Mouse (Mus musculus) heart, embryonic 14.5 days (tissue): Measurements from ENCODE around the gene Csmd2. TPM values are rescaled to one million over a fixed set of nuclear protein-coding genes. Genes with fewer than 3 reads are reported as not detected.

Experiments used
- ATAC-seq: fragments of 200-750 bp; cut with Nextera tagmentation; 2 replicates; pipeline ENCODE4 v1.8.0; 2017; ENCODE audit warnings: low read depth, moderate TSS enrichment; ENCODE audit not compliant: insufficient number of reproducible peaks, insufficient read depth, low FRiP score
- H3K27ac ChIP-seq, 2 experiments: fragments of 200-500 bp in 1 of 2; fragments of 300-500 bp in 1 of 2; sonication (generic) in 1 of 2; replicated peaks in 1 of 2; 2 replicates each; pipeline ENCODE4 v1.5.1; 2012 to 2014; ENCODE audit warnings: low read depth in 2 of 2, low read length in 2 of 2, control low read depth in 1 of 2, mild to moderate bottlenecking in 1 of 2, mixed read lengths in 1 of 2; ENCODE audit not compliant: control insufficient read depth in 1 of 2, insufficient read depth in 1 of 2
- H3K27me3 ChIP-seq: fragments of 300-500 bp; sonication (generic); 2 replicates; pipeline ENCODE4 v1.6.1; 2014; ENCODE audit warnings: mild to moderate bottlenecking, low read length, control low read depth; ENCODE audit not compliant: control insufficient read depth, insufficient read depth
- H3K36me3 ChIP-seq: fragments of 300-500 bp; sonication (generic); 2 replicates; pipeline ENCODE4 v1.6.1; 2014; ENCODE audit warnings: mild to moderate bottlenecking, control low read depth, low read length, mixed read lengths; ENCODE audit not compliant: control insufficient read depth, insufficient read depth
- H3K4me1 ChIP-seq, 2 experiments: fragments of 200-500 bp in 1 of 2; fragments of 300-500 bp in 1 of 2; sonication (generic) in 1 of 2; 2 replicates each; pipeline ENCODE4 v1.6.1; 2012 to 2014; ENCODE audit warnings: low read length in 2 of 2, control low read depth in 1 of 2, mixed read lengths in 1 of 2; ENCODE audit not compliant: control insufficient read depth in 2 of 2, insufficient read depth in 2 of 2
- H3K4me2 ChIP-seq: fragments of 300-500 bp; sonication (generic); 2 replicates; pipeline ENCODE4 v1.6.1; 2014; ENCODE audit warnings: mild to moderate bottlenecking, low read length
- H3K4me3 ChIP-seq, 2 experiments: fragments of 200-500 bp in 1 of 2; fragments of 300-500 bp in 1 of 2; sonication (generic) in 1 of 2; 2 replicates each; pipeline ENCODE4 v1.5.1; 2012 to 2014; ENCODE audit warnings: low read length in 2 of 2, mild to moderate bottlenecking in 2 of 2, control low read depth in 1 of 2, low read depth in 1 of 2, moderate library complexity in 1 of 2; ENCODE audit not compliant: control insufficient read depth in 1 of 2, insufficient read depth in 1 of 2
- H3K9ac ChIP-seq: fragments of 300-500 bp; sonication (generic); 2 replicates; pipeline ENCODE4 v1.6.1; 2014; ENCODE audit warnings: mild to moderate bottlenecking, low read length
- H3K9me3 ChIP-seq: fragments of 300-500 bp; sonication (generic); 2 replicates; pipeline ENCODE4 v1.6.1; 2016; ENCODE audit warnings: low read length, control low read depth; ENCODE audit not compliant: control insufficient read depth
- WGBS: fragments of 180-500 bp; shearing (Covaris S2); extraction: QIAGEN DNeasy Blood & Tissue Kit; methylation state at CpG from one replicate; pipeline ENCODE4 v1.1.7; 2014; 5-methylcytosine and 5-hydroxymethylcytosine counted together
- polyA plus RNA-seq: library from polyadenylated mRNA; unstranded; fragments of >200 nt; fragmentation: Nextera tagmentation; extraction: Ambion mirVana; gene quantifications from 2 replicates; pipeline ENCODE4 v1.2.1, GENCODE M21; 2014

Csmd2 gene
- polyA plus RNA-seq, 1 experiment from 2014 or later, result 0.04 TPM

- no peaks in the 10 kb centered on the region for H3K27me3 ChIP-seq
- no peak overlapping the region for H3K4me3 ChIP-seq
- no peak overlapping the region for H3K9ac ChIP-seq
- no peaks in the 10 kb centered on the region for H3K4me1 ChIP-seq
- H3K4me2 ChIP-seq, result no peak overlapping the region
- H3K27ac ChIP-seq, result no peak overlapping the region
- H3K36me3 ChIP-seq, result no peaks in the 10 kb centered on the region
- H3K9me3 ChIP-seq, result no peaks in the 10 kb centered on the region
- 33% methylated on average over 1 of the region's 1 CpGs for WGBS
- no peak for ATAC-seq
Observed at GRCm38 (mm10) chr4:128342208-128342607, 354.6 kb downstream of the Csmd2 start.

- 80% methylated on average over 11 of the region's 11 CpGs for WGBS
- no peak overlapping the region for H3K9ac ChIP-seq
- no peaks in the 10 kb centered on the region for H3K36me3 ChIP-seq
- no peak overlapping the region for H3K4me2 ChIP-seq
- H3K27me3 ChIP-seq, result no peaks in the 10 kb centered on the region
- ATAC-seq, result no peak
- H3K4me1 ChIP-seq, result no peaks in the 10 kb centered on the region
- H3K9me3 ChIP-seq, result peaks cover 2% of the 10 kb centered on the region; the same call in 1 of the 2 replicates
- no peak overlapping the region for H3K27ac ChIP-seq
- H3K4me3 ChIP-seq, result no peak overlapping the region
Observed at GRCm38 (mm10) chr4:128358751-128359150, 371.1 kb downstream of the Csmd2 start.

- no peaks in the 10 kb centered on the region for H3K9me3 ChIP-seq
- ATAC-seq, result no peak
- no peak overlapping the region for H3K4me3 ChIP-seq
- no peaks in the 10 kb centered on the region for H3K36me3 ChIP-seq
- WGBS, result 65% methylated on average over 4 of the region's 4 CpGs
- H3K27me3 ChIP-seq, result no peaks in the 10 kb centered on the region
- no peaks in the 10 kb centered on the region for H3K4me1 ChIP-seq
- H3K27ac ChIP-seq, result no peak overlapping the region
- H3K9ac ChIP-seq, result no peak overlapping the region
- no peak overlapping the region for H3K4me2 ChIP-seq
Observed at GRCm38 (mm10) chr4:128365851-128366250, 378.2 kb downstream of the Csmd2 start.

GRCm38 (mm10) chr4:128368088-128368487 is 380.4 kb downstream of the Csmd2 start:
- 87% methylated on average over 6 of the region's 6 CpGs for WGBS
- Histone ChIP-seq H3K4me1 (no peaks in the 10 kb centered on the region), H3K9me3 (no peaks in the 10 kb centered on the region), H3K36me3 (no peaks in the 10 kb centered on the region), H3K4me2 (no peak overlapping the region), H3K9ac (no peak overlapping the region), H3K27ac (no peak overlapping the region), H3K4me3 (no peak overlapping the region), H3K27me3 (no peaks in the 10 kb centered on the region)
- ATAC-seq, result no peak

GRCm38 (mm10) chr4:128371766-128372165 is 384.1 kb downstream of the Csmd2 start:
- Histone ChIP-seq H3K9me3 (no peaks in the 10 kb centered on the region), H3K9ac (no peak overlapping the region), H3K4me2 (no peak overlapping the region), H3K4me3 (no peak overlapping the region), H3K4me1 (no peaks in the 10 kb centered on the region), H3K27ac (no peak overlapping the region), H3K36me3 (no peaks in the 10 kb centered on the region), H3K27me3 (no peaks in the 10 kb centered on the region)
- ATAC-seq, result no peak
- WGBS, result 64% methylated on average over 6 of the region's 6 CpGs

GRCm38 (mm10) chr4:128373196-128373595 is 385.5 kb downstream of the Csmd2 start:
- H3K9me3 ChIP-seq, result no peaks in the 10 kb centered on the region
- H3K27ac ChIP-seq, result no peak overlapping the region
- 75% methylated on average over 6 of the region's 6 CpGs for WGBS
- H3K4me3 ChIP-seq, result no peak overlapping the region
- no peak overlapping the region for H3K9ac ChIP-seq
- no peaks in the 10 kb centered on the region for H3K4me1 ChIP-seq
- no peak overlapping the region for H3K4me2 ChIP-seq
- no peak for ATAC-seq
- H3K27me3 ChIP-seq, result no peaks in the 10 kb centered on the region
- H3K36me3 ChIP-seq, result no peaks in the 10 kb centered on the region

GRCm38 (mm10) chr4:128374051-128374450 is 386.4 kb downstream of the Csmd2 start:
- WGBS, result 68% methylated on average over 5 of the region's 5 CpGs
- Histone ChIP-seq H3K4me1 (no peaks in the 10 kb centered on the region), H3K27ac (no peak overlapping the region), H3K36me3 (no peaks in the 10 kb centered on the region), H3K4me2 (no peak overlapping the region), H3K27me3 (no peaks in the 10 kb centered on the region), H3K9me3 (no peaks in the 10 kb centered on the region), H3K9ac (no peak overlapping the region), H3K4me3 (no peak overlapping the region)
- no peak for ATAC-seq

GRCm38 (mm10) chr4:128378946-128379345 is 391.3 kb downstream of the Csmd2 start:
- no peak overlapping the region for H3K4me2 ChIP-seq
- no peaks in the 10 kb centered on the region for H3K9me3 ChIP-seq
- H3K4me1 ChIP-seq, result no peaks in the 10 kb centered on the region
- no peaks in the 10 kb centered on the region for H3K27me3 ChIP-seq
- no peak for ATAC-seq
- no peak overlapping the region for H3K4me3 ChIP-seq
- 85% methylated on average over 2 of the region's 2 CpGs for WGBS
- no peak overlapping the region for H3K27ac ChIP-seq
- H3K9ac ChIP-seq, result no peak overlapping the region
- no peaks in the 10 kb centered on the region for H3K36me3 ChIP-seq
